Mouse (Mus musculus) kidney, adult 8-10 months (tissue): ENCODE results near the gene Enpp1.

Experiments
- DNase-seq, 2 experiments: peaks; one replicate each; pipeline ENCODE4 v3.0.0; 2022

Gene Enpp1

DNA sequence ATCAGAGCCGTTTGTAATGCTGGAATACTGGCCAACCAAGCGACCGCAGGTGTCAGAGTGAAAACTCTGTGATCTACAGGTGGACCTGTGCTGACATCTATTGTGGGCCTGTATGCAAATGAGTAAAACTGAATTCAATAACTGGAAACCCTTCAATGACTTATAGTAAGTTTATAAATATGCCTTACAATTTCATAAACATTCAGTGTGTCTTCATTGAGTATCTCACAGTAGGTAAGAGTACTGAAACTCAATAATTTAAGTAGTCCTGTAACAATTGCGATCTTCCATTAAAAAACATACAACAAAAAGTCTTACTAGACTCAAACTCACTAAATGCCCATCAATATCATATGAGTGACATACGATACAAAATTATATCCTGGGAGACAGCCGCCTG, 1.6 kb downstream of the Enpp1 start:
- no peak for DNase-seq

DNA sequence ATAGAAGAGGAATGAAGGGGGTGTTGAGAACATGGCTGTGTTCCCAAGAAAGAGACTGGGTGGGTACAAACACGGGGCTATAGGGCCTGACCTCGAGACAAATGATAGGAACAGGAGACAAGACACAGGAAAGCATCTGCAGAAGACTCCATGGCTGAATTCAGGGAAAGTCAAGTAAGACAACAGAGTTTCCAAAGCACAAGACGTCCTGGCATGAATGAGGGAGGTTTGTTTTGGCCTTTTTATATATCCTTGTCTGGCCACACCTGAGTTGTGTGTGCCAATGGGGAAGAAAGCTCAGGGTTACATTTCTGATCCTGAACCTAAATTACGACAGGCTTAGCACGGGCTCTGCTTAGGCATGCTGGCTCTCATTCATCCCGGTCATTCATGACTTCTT, 4.2 kb downstream of the Enpp1 start:
- DNase-seq = no peak

DNA sequence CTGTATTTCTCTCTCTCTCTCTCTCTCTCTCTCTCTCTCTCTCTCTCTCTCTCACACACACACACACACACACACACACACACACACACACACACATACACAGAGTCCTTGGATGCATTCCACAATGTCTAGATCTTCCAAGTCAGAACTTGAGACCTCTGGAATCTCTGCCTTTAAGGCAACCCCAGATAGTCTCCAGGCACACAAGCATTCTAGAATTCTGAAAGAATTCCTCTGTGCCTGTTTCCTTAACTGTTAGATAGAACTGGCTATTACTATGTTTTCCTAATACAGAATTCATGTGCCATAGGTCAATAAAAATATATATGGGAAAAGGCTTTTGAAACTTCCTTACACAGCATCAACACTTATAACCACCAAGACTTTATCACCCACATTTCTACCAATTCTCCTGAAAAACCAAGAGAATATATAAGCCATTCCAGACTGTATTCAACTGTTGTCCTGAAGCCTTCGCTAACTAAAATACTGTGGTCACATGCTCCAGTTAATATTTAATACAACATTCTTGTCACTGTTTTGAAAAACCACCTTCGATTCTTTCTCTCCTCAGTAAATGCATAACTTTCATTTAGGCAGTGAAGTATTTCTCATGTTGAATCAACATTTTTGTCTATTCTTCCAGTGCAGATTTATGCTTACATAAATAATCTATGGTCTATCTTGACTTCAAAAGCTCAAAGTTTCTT, 5.4 kb downstream of the Enpp1 start:
- DNase-seq = peak in 1 of 2 experiments; percentile 59

DNA sequence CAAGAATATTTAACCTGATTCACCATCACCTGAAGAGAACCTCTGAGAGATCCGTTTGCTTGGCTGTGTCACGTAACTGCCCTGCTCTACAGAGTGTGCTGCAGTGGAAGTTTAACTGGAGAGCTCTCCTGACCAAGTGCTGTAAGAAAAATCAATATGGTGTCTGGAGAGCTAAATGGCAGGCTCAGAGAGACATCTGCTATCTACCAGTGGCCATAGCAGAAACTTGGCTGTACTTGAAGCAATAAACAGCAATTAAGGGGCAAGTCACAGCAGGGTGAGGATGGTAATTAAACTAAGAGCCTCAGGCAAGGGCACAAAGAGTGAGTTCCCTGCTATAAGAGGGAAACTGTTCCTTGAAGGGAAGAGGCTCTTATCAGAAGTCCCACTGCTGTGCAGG, 9.3 kb downstream of the Enpp1 start:
- no peak for DNase-seq

DNA sequence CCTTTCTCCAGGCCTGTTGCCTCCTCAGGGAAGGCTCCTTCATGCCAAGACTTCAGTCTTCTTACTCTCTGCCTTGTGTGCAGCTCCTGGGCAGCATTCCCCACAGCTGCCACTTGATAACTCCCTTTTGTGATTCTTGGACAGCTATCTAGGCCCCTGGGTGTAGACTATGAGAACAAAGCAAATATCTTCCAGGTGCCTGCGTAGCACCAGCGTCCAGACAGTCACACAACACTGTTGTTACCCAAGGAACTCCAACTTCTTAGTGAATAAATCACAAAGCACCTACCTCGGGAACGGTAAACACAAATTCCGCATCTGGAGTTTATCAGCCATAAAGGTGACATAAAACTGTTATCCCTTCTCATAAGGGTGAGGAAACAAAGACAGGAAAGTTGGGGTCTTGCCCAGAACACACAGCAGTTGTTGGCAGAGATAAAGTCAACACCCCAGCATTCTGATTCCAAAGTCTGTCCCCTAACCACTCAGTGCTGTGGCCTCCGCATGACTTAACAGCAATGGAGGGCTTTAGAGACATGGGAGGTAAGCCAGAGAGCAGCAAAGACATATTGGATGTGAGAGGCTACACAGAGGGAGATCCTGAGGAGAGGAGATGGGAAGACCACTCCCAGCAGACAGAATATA, 13.7 kb downstream of the Enpp1 start:
- DNase-seq = no peak

DNA sequence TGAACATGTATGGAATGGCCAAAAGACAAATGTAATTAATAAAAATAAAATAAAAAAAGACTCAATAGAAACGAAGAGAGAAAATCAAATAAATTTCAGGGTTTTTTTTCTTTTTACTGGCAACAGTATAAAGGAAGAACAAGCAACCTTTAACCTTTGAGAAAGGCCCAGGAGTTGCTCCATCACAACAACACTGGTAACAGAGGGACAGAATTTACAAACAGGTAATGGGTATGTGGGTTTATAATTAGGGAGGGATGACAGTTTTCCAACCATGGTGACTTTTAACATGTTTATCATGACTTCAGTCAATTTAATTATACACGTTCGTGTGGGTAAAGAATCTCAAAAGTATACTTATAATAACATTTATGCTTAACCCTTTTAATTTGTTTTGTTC, 15.2 kb downstream of the Enpp1 start:
- no peak for DNase-seq

DNA sequence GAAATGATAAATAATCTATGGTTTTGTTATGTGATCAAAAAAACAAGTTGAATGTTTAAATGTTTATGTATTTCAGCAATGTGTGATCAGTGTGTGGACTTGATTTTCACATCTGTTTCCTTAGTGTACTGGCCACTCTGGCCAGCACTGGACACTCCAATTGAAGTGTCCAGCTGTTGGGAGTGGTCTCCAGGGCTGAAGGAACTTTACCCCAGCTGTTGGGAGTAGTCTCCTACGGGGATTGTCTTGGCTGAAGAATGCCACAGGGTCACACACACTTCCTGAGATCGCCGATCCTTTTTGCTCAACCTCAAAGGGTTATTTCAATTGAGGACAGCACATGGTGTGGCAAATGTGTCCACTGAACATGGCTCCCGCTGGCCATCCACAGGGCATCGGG, 16.2 kb downstream of the Enpp1 start:
- DNase-seq = no peak

DNA sequence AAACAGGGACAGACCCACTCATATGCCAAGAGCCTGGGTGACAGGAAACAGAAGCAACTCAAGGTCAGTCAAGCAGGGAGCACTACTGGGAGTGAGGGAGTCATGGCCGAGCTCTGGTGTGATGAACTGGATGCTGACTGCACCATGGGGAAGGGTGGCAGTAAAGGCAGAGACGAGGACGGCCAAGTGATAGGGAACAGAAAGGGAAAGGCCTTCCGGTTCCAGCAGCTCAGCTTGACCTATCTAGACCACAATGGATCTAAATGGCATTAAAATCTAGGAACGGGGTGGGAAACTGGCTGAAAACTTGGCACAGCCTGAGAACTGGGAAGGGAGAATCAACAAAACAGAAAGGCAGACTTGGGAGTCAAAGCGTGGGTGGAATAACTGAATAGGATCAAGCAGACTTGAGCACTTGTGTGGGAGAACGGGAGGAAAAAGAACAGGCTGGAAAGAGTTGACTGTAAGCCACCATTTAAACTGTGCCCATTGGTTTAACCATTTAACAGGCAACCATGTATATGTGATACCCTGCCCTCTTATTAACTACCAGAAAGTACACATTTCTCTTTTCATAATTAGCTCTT, 29.3 kb downstream of the Enpp1 start:
- no peak for DNase-seq

DNA sequence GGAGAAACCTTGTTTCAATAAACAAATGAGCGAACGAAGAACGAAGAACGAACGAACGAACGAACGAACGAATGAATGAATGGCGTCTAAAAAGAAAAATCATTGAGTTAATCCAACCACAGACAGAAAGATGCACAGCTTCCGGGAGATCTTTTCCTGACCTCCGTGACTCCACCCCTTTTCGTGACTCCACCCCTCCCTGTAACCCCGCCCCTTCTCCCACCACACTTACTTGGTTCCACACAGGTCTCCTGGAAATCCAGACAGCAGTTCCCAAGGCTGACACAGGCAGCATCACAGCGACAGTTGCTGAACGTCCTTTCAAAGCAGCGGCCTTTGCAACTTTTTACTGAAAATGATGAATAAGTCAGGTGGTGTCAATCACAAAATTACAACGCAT, 34.3 kb downstream of the Enpp1 start:
- DNase-seq = no peak

DNA sequence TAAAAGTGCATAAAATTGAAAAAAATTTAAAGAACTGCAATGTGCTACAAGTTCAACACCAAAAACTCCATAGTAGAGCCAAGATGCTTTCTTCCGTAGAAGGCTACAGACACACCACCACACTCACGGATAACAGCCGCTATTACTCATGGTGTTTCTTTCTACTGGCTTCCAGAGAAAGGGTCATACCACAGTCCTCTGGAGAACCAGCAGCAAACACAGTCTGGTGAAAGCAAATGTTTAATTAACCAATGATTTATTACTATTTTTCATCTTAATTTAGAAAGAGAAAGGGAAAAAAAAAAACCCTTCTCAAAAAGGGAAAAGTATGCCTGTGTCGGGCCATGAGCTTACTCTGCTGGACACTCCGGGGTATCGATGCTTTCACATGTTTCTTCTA, 37.7 kb downstream of the Enpp1 start:
- peak in 1 of 2 experiments; percentile 23 for DNase-seq

DNA sequence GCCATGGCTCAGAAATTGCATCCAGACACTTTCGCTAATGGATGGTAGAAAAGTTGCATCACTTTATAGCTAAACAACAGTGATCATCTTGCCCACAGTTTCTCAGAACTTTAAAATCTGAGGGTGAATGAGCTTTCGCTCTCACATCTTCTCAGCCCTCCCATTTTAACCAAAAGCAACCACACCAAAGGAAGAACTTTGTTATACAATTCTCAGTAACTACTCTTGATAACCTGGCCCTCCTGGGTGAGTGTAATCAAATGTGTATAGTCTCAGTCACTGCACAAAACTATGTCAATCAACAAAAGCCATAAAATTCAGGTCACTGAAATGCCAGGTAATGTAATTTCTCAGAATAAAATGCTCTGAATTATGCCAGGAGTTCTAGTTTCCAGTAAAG, 39.0 kb downstream of the Enpp1 start:
- DNase-seq = no peak

DNA sequence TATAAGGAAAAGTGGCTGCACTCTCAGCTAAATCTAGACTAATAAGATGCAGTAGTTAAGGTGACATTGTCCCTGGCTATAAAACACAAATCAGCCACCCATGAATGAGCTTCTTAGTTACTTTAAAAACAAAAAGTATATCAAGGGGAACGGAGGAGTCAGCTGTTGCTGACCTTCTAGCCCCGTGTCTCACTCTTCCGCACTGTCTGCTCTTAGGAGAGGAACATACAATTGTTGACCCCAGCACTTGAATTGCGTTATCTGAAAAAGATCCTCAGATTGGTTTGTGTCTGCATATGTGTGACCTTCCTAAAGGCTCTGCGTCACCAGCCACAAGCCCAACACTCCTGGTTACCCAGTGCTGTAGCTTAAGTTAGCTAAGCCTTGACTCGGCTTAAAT, 41.4 kb downstream of the Enpp1 start:
- DNase-seq = no peak

DNA sequence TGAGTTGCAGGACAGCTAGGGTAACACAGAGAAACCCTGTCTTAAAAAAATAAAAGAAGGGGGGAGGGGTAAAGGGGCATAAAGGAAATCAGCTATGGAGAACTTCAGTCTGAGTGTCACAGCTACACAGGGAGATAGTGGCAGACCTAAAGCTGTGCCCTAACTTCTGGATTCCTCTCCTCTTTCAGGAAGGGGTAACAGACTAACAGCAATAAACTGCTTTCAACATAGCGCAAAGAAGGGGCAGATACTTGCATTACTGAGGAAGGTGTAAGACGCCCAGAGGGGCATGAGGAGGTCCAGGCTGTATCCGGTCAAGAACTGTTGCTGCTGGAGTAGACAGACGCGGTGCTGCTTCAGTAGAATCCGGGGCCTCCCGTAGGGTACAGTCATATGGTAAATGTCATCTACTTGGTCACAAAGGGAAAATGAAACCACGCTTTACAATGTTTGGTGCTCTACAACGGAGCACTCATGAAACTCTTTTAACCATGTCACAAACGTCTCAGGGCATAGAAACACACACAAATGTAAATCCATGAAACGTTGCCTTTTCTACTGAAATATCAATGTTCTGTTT, 60.9 kb downstream of the Enpp1 start:
- DNase-seq = no peak

DNA sequence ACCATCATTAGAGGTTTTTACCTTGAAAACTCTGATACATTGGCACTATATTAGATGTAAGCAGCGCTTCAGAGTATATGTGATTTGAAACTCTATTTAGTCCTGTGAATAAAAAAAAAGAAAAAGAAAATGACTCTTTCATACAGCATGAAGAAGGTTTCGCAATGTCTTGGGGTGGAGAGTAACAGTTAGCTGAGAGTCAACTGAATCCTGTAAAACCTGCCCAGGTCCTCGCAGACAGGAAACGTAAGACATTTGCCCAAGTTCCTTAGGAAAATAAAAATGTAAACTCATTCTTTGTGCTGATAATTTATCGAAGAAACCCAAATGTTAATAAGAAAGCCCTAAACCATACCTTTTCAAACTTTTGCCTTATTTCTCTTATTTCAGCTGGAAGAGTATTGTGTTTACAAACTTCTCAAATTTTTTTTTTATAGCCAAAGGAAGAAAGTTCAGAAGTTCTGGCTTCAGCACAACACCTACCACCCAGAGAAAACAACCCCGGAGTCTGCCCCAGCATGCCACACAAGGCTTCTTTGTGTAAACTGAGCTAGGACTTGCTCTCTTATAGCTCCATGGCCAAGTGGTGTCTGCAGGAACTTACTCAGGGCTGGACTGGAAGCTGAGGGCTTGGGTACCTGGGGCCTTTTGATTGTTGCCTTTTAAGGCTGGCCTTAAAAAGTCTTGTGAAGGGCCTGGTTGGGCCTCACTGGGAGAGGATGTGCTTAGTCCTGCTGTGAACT, 63.8 kb downstream of the Enpp1 start:
- DNase-seq = no peak

DNA sequence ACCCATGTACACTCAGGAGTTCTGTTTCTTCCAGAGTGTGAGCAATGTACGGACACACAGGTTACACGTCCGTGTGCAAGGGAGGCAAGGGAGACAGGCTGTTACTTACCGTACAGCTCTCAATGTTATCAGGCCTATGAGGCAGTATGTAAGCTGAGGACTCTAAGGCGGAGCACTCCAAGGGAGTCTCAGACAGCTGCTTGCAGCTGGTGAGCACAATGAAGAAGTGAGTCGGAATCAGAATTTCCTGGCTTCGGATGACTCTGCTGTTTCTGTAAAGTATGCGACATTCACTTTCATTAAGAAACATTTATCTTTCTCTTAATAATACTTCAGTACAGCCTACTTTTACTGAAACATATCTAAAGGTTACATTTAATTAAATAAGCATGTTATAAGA, 66.8 kb downstream of the Enpp1 start:
- no peak for DNase-seq

DNA sequence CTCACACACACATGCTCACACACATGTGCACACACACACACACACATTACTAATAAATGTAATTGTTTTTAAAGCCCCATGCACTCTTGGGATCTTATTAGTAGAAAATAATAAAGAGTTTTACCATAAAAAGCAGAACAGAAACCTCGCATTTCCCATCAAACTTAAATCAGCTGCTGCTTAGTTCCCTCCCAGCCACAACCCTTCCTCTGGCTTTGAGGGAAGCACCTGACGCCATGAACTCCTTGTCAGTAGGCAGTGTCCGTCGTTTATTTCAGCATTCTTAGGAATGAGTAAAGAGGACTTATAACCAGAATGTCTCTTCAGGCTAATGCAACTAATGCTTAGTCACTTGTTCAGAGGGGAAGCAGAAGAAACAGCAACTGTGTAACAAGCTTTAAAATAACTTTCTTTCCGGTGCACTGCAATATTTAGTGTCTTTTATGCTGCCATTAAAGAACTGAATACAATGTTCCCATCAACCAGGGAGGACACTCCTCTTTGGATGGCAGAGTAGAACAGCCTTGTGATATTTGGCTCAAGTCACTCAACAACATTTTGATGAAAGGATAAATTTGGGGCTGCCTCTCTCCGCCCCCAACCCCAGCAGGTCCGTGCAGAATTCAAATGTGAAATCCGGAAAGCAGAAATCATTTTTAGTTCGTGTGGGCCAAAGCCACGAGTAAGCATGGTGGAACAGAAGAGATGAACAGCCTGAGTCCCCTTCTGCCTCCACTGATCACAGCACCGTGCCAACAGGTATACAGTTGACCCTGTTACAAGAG, 69.0 kb downstream of the Enpp1 start:
- DNase-seq = no peak

DNA sequence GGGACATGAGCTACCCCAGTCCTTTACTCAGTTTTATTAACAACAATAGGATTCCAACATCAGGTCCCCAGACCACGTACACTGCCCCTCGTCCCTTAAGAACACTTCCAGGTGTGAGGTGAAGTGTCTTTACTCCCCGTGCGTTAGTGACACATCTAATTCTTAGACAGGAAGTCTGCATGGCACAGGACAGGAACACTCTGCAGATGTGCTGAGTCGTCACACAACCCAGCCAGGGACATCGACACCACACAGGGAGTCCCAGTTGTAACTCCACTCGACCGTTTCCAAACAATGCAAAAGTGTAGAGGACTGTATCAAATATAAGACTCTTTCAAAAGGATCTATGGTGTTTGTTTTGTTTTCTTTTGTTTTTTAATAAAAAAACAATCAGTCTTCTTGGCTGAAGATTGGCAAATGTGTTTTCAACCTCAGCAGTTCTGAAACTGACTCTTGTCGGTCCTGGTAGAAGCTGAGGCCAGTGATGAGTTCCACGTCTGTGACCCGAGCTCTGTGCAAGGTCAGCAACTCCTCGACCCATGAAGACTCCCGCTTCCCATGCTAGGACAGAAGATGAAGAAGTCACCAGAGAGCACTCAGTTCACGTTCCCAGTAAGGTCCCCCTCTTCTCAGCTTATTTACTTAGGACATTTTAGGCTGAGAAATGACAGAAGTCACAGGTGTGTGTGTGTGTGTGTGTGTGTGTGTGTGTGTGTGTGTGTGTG, 70.4 kb downstream of the Enpp1 start:
- no peak for DNase-seq

DNA sequence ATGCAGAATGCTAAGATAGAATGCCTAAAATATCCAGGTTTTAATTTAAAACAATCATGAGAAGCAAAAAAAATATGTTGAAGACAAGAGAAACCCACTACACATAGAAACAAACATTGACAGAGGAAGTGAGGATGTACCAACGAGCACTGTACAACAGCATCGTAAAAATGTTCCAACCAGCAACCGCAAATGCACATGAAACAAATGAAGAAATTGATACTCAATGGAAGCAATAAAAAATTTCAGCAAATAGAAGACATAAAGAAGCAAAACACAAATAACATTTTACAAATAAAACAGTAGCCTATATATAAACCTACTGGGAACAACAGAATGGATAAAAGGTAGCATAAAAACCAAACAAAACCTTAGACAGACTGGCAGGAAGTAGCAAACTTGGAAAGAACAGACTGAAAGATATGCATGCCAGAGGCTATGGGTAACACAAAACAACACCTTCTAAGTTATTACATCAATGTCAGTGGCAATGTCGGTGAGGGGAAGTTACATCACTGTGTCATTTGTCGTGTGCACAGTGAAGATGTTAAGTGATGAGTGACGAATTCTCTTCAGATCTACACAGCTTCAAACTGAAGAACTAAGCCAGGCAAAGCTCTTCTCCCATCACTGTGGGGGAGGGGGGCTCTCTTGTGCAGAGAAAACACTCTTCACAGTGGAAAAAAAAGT, 71.6 kb downstream of the Enpp1 start:
- DNase-seq = no peak

DNA sequence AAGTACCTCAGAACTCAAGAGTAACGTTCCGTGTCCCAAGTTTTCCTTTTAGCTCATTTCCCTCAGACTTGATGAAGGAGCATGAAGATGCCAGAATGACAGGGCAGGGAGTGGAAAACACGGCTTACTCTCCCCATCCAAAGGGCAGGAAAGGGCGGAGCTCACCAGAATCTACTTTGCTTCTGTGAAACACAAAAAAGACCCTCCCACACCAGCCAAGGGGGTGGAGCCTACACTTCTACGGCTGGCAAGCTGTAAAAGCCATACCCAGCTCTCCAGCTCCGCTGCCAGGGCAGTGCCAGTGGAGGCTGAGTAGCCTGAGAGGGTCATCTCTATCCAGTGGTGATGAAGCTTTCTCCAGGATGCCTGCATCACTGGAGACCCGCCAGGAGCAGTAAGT, 72.4 kb downstream of the Enpp1 start:
- DNase-seq = no peak

DNA sequence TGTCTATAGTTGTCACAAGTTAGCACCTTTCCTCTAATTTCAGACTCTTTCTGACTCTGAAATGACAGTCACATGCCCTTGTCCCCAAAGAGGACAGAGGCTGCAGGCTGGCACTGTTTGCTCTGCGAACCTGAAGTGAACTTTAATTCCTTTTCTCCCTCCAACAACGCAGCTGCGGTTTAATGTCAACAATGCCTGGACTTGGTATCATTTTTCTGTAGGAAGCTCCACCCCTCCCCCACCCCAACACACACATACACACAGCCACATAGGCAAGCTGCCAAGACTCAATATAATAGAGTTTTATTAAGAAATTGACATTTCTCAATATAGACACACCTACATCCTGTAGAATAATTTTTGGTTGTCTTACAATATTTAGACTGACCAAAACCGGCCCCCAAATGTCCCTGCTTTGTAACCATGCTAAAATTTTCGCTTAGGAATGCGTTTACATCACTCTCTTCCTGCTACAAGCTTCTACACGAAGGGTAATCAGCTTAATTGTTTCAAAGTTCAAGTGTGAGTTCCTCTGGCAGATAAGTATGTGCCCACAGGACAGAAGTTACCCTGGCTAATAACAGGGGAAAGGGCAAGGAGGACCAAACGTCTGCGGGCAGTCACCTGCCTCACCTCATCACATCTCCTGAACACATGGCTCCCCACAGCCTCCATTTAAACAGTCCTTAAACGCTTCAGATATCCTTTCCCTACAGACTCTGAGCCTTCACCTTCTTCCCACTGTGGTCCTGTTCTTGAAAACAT, 73.5 kb downstream of the Enpp1 start:
- peak in 1 of 2 experiments; percentile 28 for DNase-seq
